Mouse (Mus musculus): ENCODE data around the gene Arcn1.

GRCm38 (mm10) chr9:44740663-44741192, 26.9 kb downstream of the Arcn1 start:
- no peak for TF ChIP-seq MYOD1 (IDR thresholded peaks at IDR 0.05; ENCODE audit: control insufficient read depth in 1 of 3, insufficient read length in 2 of 3, low read depth in 2 of 3)
- TF ChIP-seq POLR2AphosphoS2 (IDR thresholded peaks at IDR 0.05; ENCODE audit: insufficient read length, low read depth), result no peak
- TF ChIP-seq MAX (IDR thresholded peaks at IDR 0.05; ENCODE audit: low read depth), result no peak
- TF ChIP-seq POLR2A (IDR thresholded peaks at IDR 0.05; ENCODE audit: insufficient read length, low read depth), result no peak
- TF ChIP-seq MYOG (IDR thresholded peaks at IDR 0.05; ENCODE audit: control insufficient read depth in 1 of 3, insufficient read depth in 1 of 3, insufficient read length in 2 of 3, low read depth in 2 of 3), result no peak
- TF ChIP-seq TCF3 (IDR thresholded peaks at IDR 0.05; ENCODE audit: insufficient read length, low read depth), result no peak
- TF ChIP-seq TCF12 (IDR thresholded peaks at IDR 0.05; ENCODE audit: insufficient read depth, poor library complexity, severe bottlenecking), result no peak
- TF ChIP-seq USF1 (IDR thresholded peaks at IDR 0.05; ENCODE audit: low read depth), result no peak
- no peak for TF ChIP-seq CEBPB (IDR thresholded peaks at IDR 0.05; ENCODE audit: insufficient read depth, poor library complexity, severe bottlenecking)
- no peak for TF ChIP-seq SRF (IDR thresholded peaks at IDR 0.05; ENCODE audit: control insufficient read depth, insufficient read length, low read depth)
- no peak for TF ChIP-seq E2F4 (IDR thresholded peaks at IDR 0.05; ENCODE audit: insufficient read depth)
- TF ChIP-seq REST (IDR thresholded peaks at IDR 0.05; ENCODE audit: insufficient read depth, insufficient read length), result no peak

Data from myocyte (in vitro differentiated cells).